Mouse (Mus musculus) heart, embryonic 11.5 days (tissue): ENCODE measurements around the gene Top2a. TPM values are rescaled to one million over a fixed set of nuclear protein-coding genes. Genes with fewer than 3 reads are reported as not detected.

Source experiments
- ATAC-seq: fragments of 200-750 bp; cut with Nextera tagmentation; replicated peaks from 2 replicates; pipeline ENCODE4 v1.8.0; 2017; ENCODE audit warnings: moderate library complexity; ENCODE audit not compliant: insufficient number of reproducible peaks, low FRiP score, low TSS enrichment
- H3K27ac ChIP-seq: fragments of 300-500 bp; sonication (generic); 2 replicates; pipeline ENCODE4 v1.5.1; 2014; ENCODE audit warnings: mild to moderate bottlenecking, low read depth, low read length
- H3K27me3 ChIP-seq: fragments of 300-500 bp; sonication (generic); 2 replicates; pipeline ENCODE4 v1.6.1; 2014; ENCODE audit warnings: mild to moderate bottlenecking, low read length, mixed read lengths; ENCODE audit not compliant: control insufficient read depth, insufficient read depth
- H3K36me3 ChIP-seq: fragments of 300-500 bp; sonication (generic); 2 replicates; pipeline ENCODE4 v1.6.1; 2014; ENCODE audit warnings: mild to moderate bottlenecking, low read length, moderate library complexity, mixed read lengths; ENCODE audit not compliant: control insufficient read depth, insufficient read depth
- H3K4me1 ChIP-seq: fragments of 300-500 bp; sonication (generic); 2 replicates; pipeline ENCODE4 v1.6.1; 2014; ENCODE audit warnings: low read length; ENCODE audit not compliant: control insufficient read depth, insufficient read depth
- H3K4me2 ChIP-seq: fragments of 300-500 bp; sonication (generic); 2 replicates; pipeline ENCODE4 v1.6.1; 2014; ENCODE audit warnings: mild to moderate bottlenecking, moderate library complexity
- H3K4me3 ChIP-seq: fragments of 300-500 bp; sonication (generic); 2 replicates; pipeline ENCODE4 v1.5.1; 2014; ENCODE audit warnings: low read depth, low read length
- H3K9ac ChIP-seq: fragments of 300-500 bp; sonication (generic); 2 replicates; pipeline ENCODE4 v1.6.1; 2014; ENCODE audit warnings: mild to moderate bottlenecking, low read depth, low read length, moderate library complexity
- H3K9me3 ChIP-seq: fragments of 300-500 bp; sonication (generic); replicated peaks from 2 replicates; pipeline ENCODE4 v1.6.1; 2016; ENCODE audit warnings: low read length; ENCODE audit not compliant: control insufficient read depth
- WGBS: fragments of 180-500 bp; shearing (Covaris S2); extraction: QIAGEN DNeasy Blood & Tissue Kit; methylation state at CpG from one replicate; pipeline ENCODE4 v1.1.7; 2014; ENCODE audit not compliant: insufficient replicate concordance; 5-methylcytosine and 5-hydroxymethylcytosine counted together
- polyA plus RNA-seq: library from polyadenylated mRNA; unstranded; fragments of >200 nt; fragmentation: Nextera tagmentation; extraction: Ambion mirVana; gene quantifications from 2 replicates; pipeline ENCODE4 v1.2.1, GENCODE M21; 2014

Top2a gene
- polyA plus RNA-seq, 1 experiment from 2014 or later, result 220 TPM

GRCm38 (mm10) chr11:98982773-98983133 is 41.2 kb downstream of the Top2a start, which contains the start of gene Gjd3:
Gjd3 (minus strand) TSS chr11:98983016.
- Histone ChIP-seq H3K27ac (peak within 1 kb of the TSS; percentile 17), H3K4me3 (peak within 1 kb of the TSS; percentile 60), H3K9me3 (no peaks in the 10 kb centered on the region), H3K9ac (peak within 1 kb of the TSS; percentile 78), H3K4me2 (peak within 1 kb of the TSS; percentile 93), H3K36me3 (no peaks in the 10 kb centered on the region), H3K4me1 (peaks cover 24% of the 10 kb centered on the region), H3K27me3 (peaks cover 17% of the 10 kb centered on the region)
- ATAC-seq, result no peak; the same call in 1 of the 2 replicates
- WGBS, result 2% methylated on average over 28 of the region's 28 CpGs

GRCm38 (mm10) chr11:98981997-98982772 is 41.8 kb downstream of the Top2a start:
- under 1% methylated on average over 94 of the region's 94 CpGs for WGBS
- Histone ChIP-seq H3K4me3 (peak overlapping the region; percentile 60), H3K27ac (peak overlapping the region; percentile 17; the same call in 1 of the 2 replicates), H3K9ac (peak overlapping the region; percentile 78), H3K9me3 (no peaks in the 10 kb centered on the region), H3K36me3 (no peaks in the 10 kb centered on the region), H3K27me3 (peaks cover 17% of the 10 kb centered on the region), H3K4me2 (peak overlapping the region; percentile 93), H3K4me1 (peaks cover 24% of the 10 kb centered on the region)
- no peak; the same call in 1 of the 2 replicates for ATAC-seq

- WGBS, result 33% methylated on average over 20 of the region's 20 CpGs
- 0 out of 2 replicates have a peak overlapping the region, but pooled peaks have one; percentile 17 for H3K27ac ChIP-seq
- ATAC-seq, result no peak
Measured at GRCm38 (mm10) chr11:98981289-98981996, 42.5 kb downstream of the Top2a start.

GRCm38 (mm10) chr11:98979356-98979755 is 44.6 kb downstream of the Top2a start:
- no peak overlapping the region for H3K4me2 ChIP-seq
- no peak for ATAC-seq
- H3K9ac ChIP-seq, result no peak overlapping the region
- H3K4me3 ChIP-seq, result no peak overlapping the region
- H3K36me3 ChIP-seq, result 0 out of 2 replicates have a peak, but pooled peaks cover 2% of the 10 kb centered on the region
- 75% methylated on average over 4 of the region's 5 CpGs for WGBS
- H3K9me3 ChIP-seq, result no peaks in the 10 kb centered on the region
- H3K4me1 ChIP-seq, result peaks cover 10% of the 10 kb centered on the region
- H3K27ac ChIP-seq, result no peak overlapping the region
- peaks cover 13% of the 10 kb centered on the region for H3K27me3 ChIP-seq

More at GRCm38 (mm10) chr11:98981289-98981996, 42.5 kb downstream of the Top2a start:
- Histone ChIP-seq H3K4me3 (peak overlapping the region; percentile 60), H3K9me3 (no peaks in the 10 kb centered on the region), H3K4me2 (peak overlapping the region; percentile 93), H3K4me1 (peaks cover 24% of the 10 kb centered on the region), H3K36me3 (no peaks in the 10 kb centered on the region), H3K27me3 (peaks cover 17% of the 10 kb centered on the region), H3K9ac (peak overlapping the region; percentile 78)

- Histone ChIP-seq H3K27me3 (peaks cover 12% of the 10 kb centered on the region), H3K9me3 (no peaks in the 10 kb centered on the region), H3K4me3 (no peak overlapping the region), H3K27ac (no peak overlapping the region), H3K36me3 (peaks cover 3% of the 10 kb centered on the region), H3K4me2 (no peak overlapping the region), H3K4me1 (peaks cover 10% of the 10 kb centered on the region), H3K9ac (no peak overlapping the region)
- no peak for ATAC-seq
- WGBS, result 58% methylated on average over 15 of the region's 15 CpGs
Measured at GRCm38 (mm10) chr11:98978526-98979148, 45.4 kb downstream of the Top2a start.

- no peak for ATAC-seq
- peaks cover 22% of the 10 kb centered on the region for H3K36me3 ChIP-seq
- 45% methylated on average over 5 of the region's 5 CpGs for whole genome bisulfite sequencing
- no peaks in the 10 kb centered on the region for H3K27me3 ChIP-seq
- no peak overlapping the region for H3K9ac ChIP-seq
- H3K27ac ChIP-seq, result no peak overlapping the region
- no peaks in the 10 kb centered on the region for H3K9me3 ChIP-seq
- H3K4me2 ChIP-seq, result no peak overlapping the region
- no peak overlapping the region for H3K4me3 ChIP-seq
- peaks cover 16% of the 10 kb centered on the region for H3K4me1 ChIP-seq
Measured at GRCm38 (mm10) chr11:98974871-98975719, 48.9 kb downstream of the Top2a start.

- Histone ChIP-seq H3K9me3 (no peaks in the 10 kb centered on the region), H3K4me1 (peaks cover 25% of the 10 kb centered on the region), H3K4me3 (no peak overlapping the region), H3K9ac (no peak overlapping the region), H3K4me2 (no peak overlapping the region), H3K36me3 (peaks cover 26% of the 10 kb centered on the region), H3K27ac (no peak overlapping the region), H3K27me3 (no peaks in the 10 kb centered on the region)
- WGBS, result 74% methylated on average over 6 of the region's 6 CpGs
- no peak for ATAC-seq
Measured at GRCm38 (mm10) chr11:98974213-98974612, 49.8 kb downstream of the Top2a start.

- no peaks in the 10 kb centered on the region for H3K9me3 ChIP-seq
- peaks cover 26% of the 10 kb centered on the region for H3K36me3 ChIP-seq
- H3K27me3 ChIP-seq, result no peaks in the 10 kb centered on the region
- no peak overlapping the region for H3K9ac ChIP-seq
- peaks cover 31% of the 10 kb centered on the region for H3K4me1 ChIP-seq
- 90% methylated on average over 14 of the region's 14 CpGs for WGBS
- H3K27ac ChIP-seq, result no peak overlapping the region
- no peak for ATAC-seq
- no peak overlapping the region for H3K4me2 ChIP-seq
- H3K4me3 ChIP-seq, result no peak overlapping the region
Measured at GRCm38 (mm10) chr11:98973584-98973983, 50.4 kb downstream of the Top2a start.
